Mouse (Mus musculus) neural tube, embryonic 13.5 days (tissue): ENCODE results near the gene Bckdk. TPM values are rescaled to one million over a fixed set of nuclear protein-coding genes. Genes with fewer than 3 reads are reported as not detected.
A peak's percentile ranks its signal among the peaks of the same experiment; 100 is the strongest.

Source experiments
- ATAC-seq: fragments of 200-750 bp; cut with Nextera tagmentation; 2 replicates; pipeline ENCODE4 v1.8.0; 2017; ENCODE audit warnings: low read depth, mild to moderate bottlenecking, moderate TSS enrichment, moderate library complexity
- H3K27ac ChIP-seq: fragments of 300-500 bp; sonication (generic); replicated peaks from 2 replicates; pipeline ENCODE4 v1.5.1; 2015; ENCODE audit warnings: moderate library complexity, mild to moderate bottlenecking, inconsistent platforms
- H3K27me3 ChIP-seq: fragments of 300-500 bp; sonication (generic); 2 replicates; pipeline ENCODE4 v1.6.1; 2015; ENCODE audit warnings: mild to moderate bottlenecking, inconsistent platforms
- H3K36me3 ChIP-seq: fragments of 300-500 bp; sonication (generic); 2 replicates; pipeline ENCODE4 v1.6.1; 2015; ENCODE audit warnings: mild to moderate bottlenecking, inconsistent platforms
- H3K4me1 ChIP-seq: fragments of 300-500 bp; sonication (generic); replicated peaks from 2 replicates; pipeline ENCODE4 v1.6.1; 2015; ENCODE audit warnings: inconsistent platforms
- H3K4me2 ChIP-seq: fragments of 300-500 bp; sonication (generic); 2 replicates; pipeline ENCODE4 v1.6.1; 2015; ENCODE audit warnings: inconsistent platforms, mild to moderate bottlenecking, moderate library complexity
- H3K4me3 ChIP-seq: fragments of 300-500 bp; sonication (generic); 2 replicates; pipeline ENCODE4 v1.5.1; 2015; ENCODE audit warnings: mild to moderate bottlenecking, inconsistent platforms
- H3K9ac ChIP-seq: fragments of 300-500 bp; sonication (generic); 2 replicates; pipeline ENCODE4 v1.6.1; 2015; ENCODE audit warnings: moderate library complexity, mild to moderate bottlenecking, inconsistent platforms
- H3K9me3 ChIP-seq: fragments of 300-500 bp; sonication (generic); 2 replicates; pipeline ENCODE4 v1.6.1; 2016; ENCODE audit warnings: inconsistent platforms
- WGBS: fragments of 180-500 bp; shearing (Covaris S2); methylation state at CpG from one replicate; pipeline ENCODE4 v1.1.7; 2015; 5-methylcytosine and 5-hydroxymethylcytosine counted together
- polyA plus RNA-seq: library from polyadenylated mRNA; unstranded; fragments of >200 nt; fragmentation: Nextera tagmentation; extraction: Ambion mirVana; gene quantifications from 2 replicates; pipeline ENCODE4 v1.2.1, GENCODE M21; 2015

The Bckdk gene
- polyA plus RNA-seq, 1 experiment from 2014 or later: 64.4 TPM

DNA sequence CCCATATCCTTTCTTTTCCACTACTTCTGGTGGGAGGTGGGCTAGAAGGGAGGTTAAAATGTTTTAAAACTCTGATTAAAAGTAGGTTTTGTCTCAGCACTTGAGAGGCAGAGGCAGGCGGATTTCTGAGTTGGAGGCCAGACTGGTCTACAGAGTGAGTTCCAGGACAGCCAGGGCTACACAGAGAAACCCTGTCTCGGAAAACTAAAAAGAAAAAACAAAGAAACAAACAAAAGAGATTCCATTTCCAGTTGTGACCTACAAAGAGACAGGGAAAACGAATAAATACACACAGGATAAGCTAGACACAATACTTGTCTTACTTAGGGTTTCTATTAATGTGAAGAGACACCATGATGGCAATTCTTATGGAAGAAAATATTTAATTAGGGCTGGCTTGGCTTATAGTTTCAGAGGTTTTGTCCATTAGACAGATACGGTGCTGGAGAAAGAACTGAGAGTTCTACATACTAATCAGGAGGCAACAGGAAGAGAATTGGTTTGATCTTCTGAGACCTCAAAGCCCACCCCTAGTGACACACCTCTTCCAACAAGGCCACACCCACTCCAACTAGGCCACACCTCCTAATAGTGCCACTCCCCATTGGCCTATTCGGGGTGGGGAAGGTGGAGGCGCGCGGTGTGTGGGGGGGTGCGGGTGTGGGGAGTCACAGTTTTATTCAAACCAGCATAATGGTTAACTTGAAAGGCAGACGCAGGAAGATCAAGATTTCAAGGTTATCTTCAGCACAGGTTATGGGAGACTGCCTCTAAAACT, 5.5 kb upstream of the Bckdk start:
- peaks cover 11% of the 10 kb centered on the region for H3K4me1 ChIP-seq
- H3K4me3 ChIP-seq: no peak overlapping the region
- H3K9me3 ChIP-seq: no peaks in the 10 kb centered on the region
- H3K36me3 ChIP-seq: peaks cover 3% of the 10 kb centered on the region; the same call in 1 of the 2 replicates
- H3K4me2 ChIP-seq: no peak overlapping the region
- H3K27ac ChIP-seq: no peak overlapping the region
- H3K27me3 ChIP-seq: no peaks in the 10 kb centered on the region
- WGBS: 39% methylated on average over 10 of the region's 10 CpGs
- ATAC-seq: no peak
- no peak overlapping the region for H3K9ac ChIP-seq

DNA sequence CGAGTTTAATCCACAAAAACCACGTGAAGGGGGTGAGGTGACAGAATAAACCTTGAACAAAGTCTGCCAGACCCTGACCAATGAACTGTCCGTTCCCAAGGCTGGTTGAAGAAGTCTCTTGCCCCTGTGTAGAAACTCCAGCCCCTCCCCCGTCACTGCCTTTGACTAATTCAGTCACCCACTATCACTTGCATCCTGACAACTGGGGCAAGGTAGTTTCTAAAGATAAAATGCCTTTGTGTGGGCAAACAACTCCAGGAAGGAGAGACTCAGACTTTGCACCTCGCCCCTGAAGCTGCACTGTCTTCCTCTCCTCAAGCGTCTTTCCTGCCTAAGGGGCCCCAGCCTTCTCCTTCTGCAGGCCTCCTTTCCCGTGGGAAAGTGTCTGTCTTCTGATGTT, 3.9 kb upstream of the Bckdk start:
- H3K4me1 ChIP-seq: peaks cover 11% of the 10 kb centered on the region
- H3K36me3 ChIP-seq: no peaks in the 10 kb centered on the region
- H3K9ac ChIP-seq: no peak overlapping the region
- no peaks in the 10 kb centered on the region for H3K9me3 ChIP-seq
- ATAC-seq: no peak
- no peak overlapping the region for H3K27ac ChIP-seq
- 49% methylated on average over 7 of the region's 7 CpGs for WGBS
- H3K4me3 ChIP-seq: no peak overlapping the region
- no peak overlapping the region for H3K4me2 ChIP-seq
- H3K27me3 ChIP-seq: no peaks in the 10 kb centered on the region

DNA sequence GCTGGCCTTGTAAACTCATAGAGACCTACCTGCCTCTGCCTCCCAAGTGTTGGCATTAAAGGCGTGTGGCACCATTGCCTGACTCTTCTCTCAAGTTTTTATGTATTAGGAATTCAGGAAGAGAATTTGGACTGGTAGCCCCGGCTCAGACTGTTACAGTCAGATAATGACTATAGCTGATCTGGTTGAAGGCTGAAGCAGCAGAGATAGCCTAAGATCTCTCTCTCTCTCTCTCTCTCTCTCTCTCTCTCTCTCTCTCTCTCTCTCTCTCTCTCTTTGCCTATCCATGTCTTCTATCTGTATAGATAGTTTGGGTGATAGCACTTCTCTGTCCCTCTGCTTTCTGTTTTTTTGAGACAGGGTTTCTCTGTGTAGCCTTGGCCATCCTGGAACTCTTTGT, 2.1 kb upstream of the Bckdk start:
- H3K36me3 ChIP-seq: peaks cover 15% of the 10 kb centered on the region
- no peak overlapping the region for H3K27ac ChIP-seq
- 79% methylated on average over 2 of the region's 2 CpGs for WGBS
- no peak overlapping the region for H3K4me3 ChIP-seq
- no peaks in the 10 kb centered on the region for H3K27me3 ChIP-seq
- H3K9me3 ChIP-seq: no peaks in the 10 kb centered on the region
- H3K4me1 ChIP-seq: peaks cover 15% of the 10 kb centered on the region
- H3K4me2 ChIP-seq: no peak overlapping the region
- no peak for ATAC-seq
- no peak overlapping the region for H3K9ac ChIP-seq

DNA sequence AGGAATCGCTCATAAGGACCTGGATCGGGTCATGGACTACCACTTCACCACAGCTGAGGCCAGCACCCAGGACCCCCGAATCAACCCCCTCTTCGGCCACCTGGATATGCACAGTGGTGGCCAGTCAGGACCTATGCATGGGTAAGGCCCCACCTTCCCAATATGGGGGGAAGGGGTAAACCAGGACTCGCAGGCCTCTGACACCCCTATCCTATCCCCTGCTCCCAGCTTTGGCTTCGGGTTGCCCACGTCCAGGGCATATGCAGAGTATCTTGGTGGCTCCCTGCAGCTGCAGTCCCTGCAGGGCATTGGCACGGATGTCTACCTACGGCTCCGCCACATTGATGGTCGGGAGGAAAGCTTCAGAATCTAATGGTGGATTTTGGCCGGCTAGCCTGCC, 4.1 kb downstream of the Bckdk start:
- H3K27ac ChIP-seq: no peak overlapping the region
- no peaks in the 10 kb centered on the region for H3K27me3 ChIP-seq
- H3K4me3 ChIP-seq: no peak overlapping the region
- peaks cover 44% of the 10 kb centered on the region for H3K36me3 ChIP-seq
- H3K9ac ChIP-seq: no peak overlapping the region
- H3K9me3 ChIP-seq: no peaks in the 10 kb centered on the region
- WGBS: 91% methylated on average over 12 of the region's 12 CpGs
- ATAC-seq: no peak
- peaks cover 24% of the 10 kb centered on the region for H3K4me1 ChIP-seq
- H3K4me2 ChIP-seq: no peak overlapping the region

DNA sequence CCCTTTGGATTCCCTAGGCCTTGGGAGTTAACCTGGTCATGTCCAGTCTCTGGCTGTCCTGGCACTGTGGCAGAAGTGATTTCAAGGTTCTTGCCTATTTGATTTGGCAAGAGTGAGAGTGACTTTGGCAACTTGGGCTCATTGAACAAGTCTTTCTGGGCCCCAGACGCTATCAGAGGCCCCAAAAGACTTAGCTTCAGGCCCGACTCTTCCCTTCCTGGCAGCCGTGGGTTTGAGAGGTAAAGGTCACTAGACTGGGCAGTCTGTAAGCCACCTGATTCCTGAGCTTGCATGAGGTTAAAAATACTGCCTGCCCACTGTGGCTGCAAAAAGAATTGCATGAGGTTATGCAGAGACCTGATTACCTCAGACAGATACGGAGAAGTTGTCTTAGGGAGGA, 4.8 kb downstream of the Bckdk start:
- Histone ChIP-seq H3K4me1 (peaks cover 30% of the 10 kb centered on the region), H3K36me3 (peaks cover 44% of the 10 kb centered on the region), H3K4me2 (no peak overlapping the region), H3K4me3 (no peak overlapping the region), H3K9ac (no peak overlapping the region), H3K27me3 (no peaks in the 10 kb centered on the region), H3K27ac (no peak overlapping the region), H3K9me3 (no peaks in the 10 kb centered on the region)
- 94% methylated on average over 4 of the region's 4 CpGs for WGBS
- no peak for ATAC-seq

DNA sequence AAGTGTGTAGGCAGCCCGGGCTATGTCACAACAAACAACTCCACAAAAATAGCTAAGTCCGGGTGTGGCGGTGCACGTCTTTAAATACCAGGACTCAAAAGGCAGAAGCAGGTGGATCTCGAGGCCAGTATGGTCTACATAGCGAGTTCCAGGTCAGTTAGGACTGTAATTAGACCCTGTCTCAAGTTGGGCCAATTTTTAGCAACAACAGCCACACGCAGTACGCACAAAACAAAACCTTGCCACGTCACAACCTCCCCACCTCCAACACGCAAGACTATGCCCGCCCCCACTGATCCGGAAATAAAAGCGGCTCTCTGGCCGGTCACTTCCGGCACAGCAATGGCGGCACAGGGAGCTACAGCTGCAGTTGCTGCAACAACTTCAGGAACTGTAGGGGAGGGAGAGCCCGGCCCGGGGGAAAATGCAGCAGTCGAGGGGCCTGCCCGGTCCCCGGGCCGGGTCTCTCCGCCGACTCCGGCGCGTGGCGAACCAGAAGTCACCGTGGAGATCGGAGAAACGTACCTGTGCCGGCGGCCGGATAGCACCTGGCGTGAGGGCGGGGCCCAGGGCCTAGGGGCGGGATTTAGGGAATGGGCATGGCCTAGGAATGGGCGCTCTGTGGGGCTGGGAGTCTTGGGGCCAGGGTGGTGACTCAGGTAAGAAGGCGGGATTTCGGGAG, 8.4 kb downstream of the Bckdk start, which contains the start of gene Kat8:
Gene Kat8, plus strand, starts transcription at position 327 of the 682 bp plus-strand sequence.
- H3K27me3 ChIP-seq: no peaks in the 10 kb centered on the region
- peaks cover 15% of the 10 kb centered on the region for H3K4me1 ChIP-seq
- H3K36me3 ChIP-seq: peaks cover 47% of the 10 kb centered on the region
- H3K4me3 ChIP-seq: peak within 1 kb of the TSS; percentile 91
- 1% methylated on average over 40 of the region's 40 CpGs for WGBS
- H3K4me2 ChIP-seq: peak within 1 kb of the TSS; percentile 69
- H3K9me3 ChIP-seq: no peaks in the 10 kb centered on the region
- peak; percentile 94 for ATAC-seq
- H3K9ac ChIP-seq: peak within 1 kb of the TSS; percentile 86
- H3K27ac ChIP-seq: peak within 1 kb of the TSS; percentile 86

DNA sequence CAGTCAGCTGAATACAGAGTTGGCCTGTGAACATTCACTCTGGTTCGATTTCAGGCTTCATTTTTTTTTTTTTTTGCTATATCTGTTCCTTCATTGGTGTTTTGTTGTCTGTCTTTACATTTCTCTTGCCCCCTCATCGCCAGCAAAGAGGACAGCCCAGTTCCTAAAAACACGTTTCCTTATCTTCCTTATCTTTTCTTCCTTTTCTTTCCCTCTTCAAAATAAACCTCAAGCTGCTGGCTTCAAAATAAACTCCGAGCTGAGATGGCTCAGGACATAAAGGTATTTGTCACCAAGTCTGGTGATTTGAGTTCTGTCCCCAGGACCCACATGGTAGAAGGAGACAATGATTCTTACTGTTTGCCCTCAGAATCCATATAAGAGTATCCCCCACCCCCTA, 9.1 kb downstream of the Bckdk start:
- Histone ChIP-seq H3K9ac (peak overlapping the region; percentile 86), H3K4me2 (peak overlapping the region; percentile 69), H3K4me1 (peaks cover 15% of the 10 kb centered on the region), H3K27me3 (no peaks in the 10 kb centered on the region), H3K36me3 (peaks cover 47% of the 10 kb centered on the region), H3K9me3 (no peaks in the 10 kb centered on the region), H3K27ac (peak overlapping the region; percentile 81), H3K4me3 (peak overlapping the region; percentile 91)
- WGBS: 22% methylated on average over 4 of the region's 4 CpGs
- ATAC-seq: no peak

DNA sequence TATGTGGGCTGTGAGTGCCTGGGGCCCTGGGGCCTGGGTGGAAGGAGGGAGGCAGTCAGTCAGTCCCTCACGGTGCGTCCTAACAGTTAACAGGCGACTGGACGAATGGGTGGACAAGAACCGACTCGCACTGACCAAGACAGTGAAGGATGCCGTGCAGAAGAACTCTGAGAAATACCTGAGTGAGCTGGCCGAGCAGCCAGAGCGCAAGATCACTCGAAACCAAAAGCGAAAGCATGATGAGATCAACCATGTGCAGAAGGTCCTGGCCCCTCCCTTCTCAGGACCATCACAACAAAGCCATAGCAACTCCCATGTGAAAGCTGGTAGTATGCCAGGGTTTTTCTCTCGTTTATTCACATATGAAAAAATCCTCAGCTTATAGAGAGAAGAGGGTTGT, 11.4 kb downstream of the Bckdk start:
- Histone ChIP-seq H3K4me3 (no peak overlapping the region), H3K4me1 (peaks cover 15% of the 10 kb centered on the region), H3K9me3 (no peaks in the 10 kb centered on the region), H3K4me2 (no peak overlapping the region), H3K27ac (no peak overlapping the region), H3K9ac (no peak overlapping the region), H3K36me3 (peaks cover 46% of the 10 kb centered on the region), H3K27me3 (no peaks in the 10 kb centered on the region)
- ATAC-seq: no peak
- WGBS: 94% methylated on average over 12 of the region's 12 CpGs

DNA sequence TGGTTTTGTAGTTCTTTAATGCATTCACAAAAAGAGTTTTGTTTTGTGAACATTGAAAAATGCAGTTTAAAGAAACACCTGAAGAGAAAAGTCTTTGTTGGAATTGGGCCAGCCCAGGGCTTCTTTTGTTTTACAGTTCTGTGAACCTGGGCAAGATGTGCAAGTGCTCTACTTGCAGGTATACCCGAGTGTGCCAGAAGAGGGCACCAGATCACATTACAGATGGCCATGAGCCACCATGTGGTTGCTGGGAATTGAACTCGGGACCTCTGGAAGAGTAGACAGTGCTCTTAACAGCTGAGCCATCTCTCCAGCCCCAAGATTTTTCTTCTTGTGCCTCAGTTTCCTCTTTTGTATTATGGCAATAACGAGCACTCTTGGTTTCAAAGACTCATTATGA, 14.3 kb downstream of the Bckdk start:
- H3K36me3 ChIP-seq: peaks cover 74% of the 10 kb centered on the region
- no peak overlapping the region for H3K27ac ChIP-seq
- H3K4me2 ChIP-seq: no peak overlapping the region
- H3K4me1 ChIP-seq: peaks cover 3% of the 10 kb centered on the region
- H3K9me3 ChIP-seq: no peaks in the 10 kb centered on the region
- no peak for ATAC-seq
- H3K9ac ChIP-seq: no peak overlapping the region
- H3K4me3 ChIP-seq: no peak overlapping the region
- no peaks in the 10 kb centered on the region for H3K27me3 ChIP-seq
- 58% methylated on average over 3 of the region's 3 CpGs for WGBS

DNA sequence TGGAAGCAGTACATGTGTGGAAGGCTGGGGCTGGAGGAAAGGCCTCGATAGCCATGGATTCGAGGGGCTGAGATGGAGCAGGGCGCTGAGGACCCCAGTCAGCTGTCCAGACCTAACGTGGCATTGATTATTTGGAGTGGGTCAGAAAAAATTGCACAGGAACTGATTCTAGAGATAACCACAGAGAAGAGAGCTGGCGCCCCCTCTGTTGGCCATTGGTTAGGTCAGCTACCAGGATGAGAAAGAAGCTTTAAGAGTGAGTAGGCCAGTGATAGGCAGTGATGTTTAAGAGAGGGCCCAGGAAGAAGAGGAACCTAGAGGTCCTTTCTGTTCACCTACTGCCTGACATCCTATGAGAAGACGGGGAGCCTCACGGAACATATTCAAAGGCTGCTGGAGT, 15.4 kb downstream of the Bckdk start:
- ATAC-seq: no peak
- H3K4me3 ChIP-seq: no peak overlapping the region
- no peak overlapping the region for H3K9ac ChIP-seq
- no peaks in the 10 kb centered on the region for H3K4me1 ChIP-seq
- WGBS: 83% methylated on average over 7 of the region's 7 CpGs
- no peak overlapping the region for H3K4me2 ChIP-seq
- H3K27me3 ChIP-seq: no peaks in the 10 kb centered on the region
- no peak overlapping the region for H3K27ac ChIP-seq
- peaks cover 84% of the 10 kb centered on the region for H3K36me3 ChIP-seq
- no peaks in the 10 kb centered on the region for H3K9me3 ChIP-seq

DNA sequence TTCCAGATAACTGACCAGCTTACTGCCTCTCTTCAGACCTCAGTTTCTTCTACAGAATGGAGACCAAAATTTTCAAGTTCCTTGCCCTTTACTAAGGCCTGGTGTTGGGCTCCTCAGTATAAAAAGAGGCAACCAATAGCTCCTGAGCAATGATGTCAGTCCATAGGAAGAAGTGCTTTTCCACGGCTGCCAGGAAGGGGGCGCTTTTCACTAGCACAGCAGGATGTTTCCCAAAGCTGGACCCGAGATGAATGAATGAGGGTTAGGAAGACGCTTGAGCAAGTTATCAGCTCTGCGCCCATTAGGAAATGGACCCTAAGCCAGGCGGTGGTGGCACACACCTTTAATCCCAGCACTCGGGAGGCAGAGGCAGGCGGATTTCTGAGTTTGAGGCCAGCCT, 17.6 kb downstream of the Bckdk start:
- no peaks in the 10 kb centered on the region for H3K4me1 ChIP-seq
- no peak overlapping the region for H3K27ac ChIP-seq
- H3K9ac ChIP-seq: no peak overlapping the region
- H3K36me3 ChIP-seq: peaks cover 90% of the 10 kb centered on the region
- no peaks in the 10 kb centered on the region for H3K9me3 ChIP-seq
- no peak for ATAC-seq
- H3K4me2 ChIP-seq: no peak overlapping the region
- no peaks in the 10 kb centered on the region for H3K27me3 ChIP-seq
- H3K4me3 ChIP-seq: no peak overlapping the region
- WGBS: 74% methylated on average over 8 of the region's 8 CpGs

DNA sequence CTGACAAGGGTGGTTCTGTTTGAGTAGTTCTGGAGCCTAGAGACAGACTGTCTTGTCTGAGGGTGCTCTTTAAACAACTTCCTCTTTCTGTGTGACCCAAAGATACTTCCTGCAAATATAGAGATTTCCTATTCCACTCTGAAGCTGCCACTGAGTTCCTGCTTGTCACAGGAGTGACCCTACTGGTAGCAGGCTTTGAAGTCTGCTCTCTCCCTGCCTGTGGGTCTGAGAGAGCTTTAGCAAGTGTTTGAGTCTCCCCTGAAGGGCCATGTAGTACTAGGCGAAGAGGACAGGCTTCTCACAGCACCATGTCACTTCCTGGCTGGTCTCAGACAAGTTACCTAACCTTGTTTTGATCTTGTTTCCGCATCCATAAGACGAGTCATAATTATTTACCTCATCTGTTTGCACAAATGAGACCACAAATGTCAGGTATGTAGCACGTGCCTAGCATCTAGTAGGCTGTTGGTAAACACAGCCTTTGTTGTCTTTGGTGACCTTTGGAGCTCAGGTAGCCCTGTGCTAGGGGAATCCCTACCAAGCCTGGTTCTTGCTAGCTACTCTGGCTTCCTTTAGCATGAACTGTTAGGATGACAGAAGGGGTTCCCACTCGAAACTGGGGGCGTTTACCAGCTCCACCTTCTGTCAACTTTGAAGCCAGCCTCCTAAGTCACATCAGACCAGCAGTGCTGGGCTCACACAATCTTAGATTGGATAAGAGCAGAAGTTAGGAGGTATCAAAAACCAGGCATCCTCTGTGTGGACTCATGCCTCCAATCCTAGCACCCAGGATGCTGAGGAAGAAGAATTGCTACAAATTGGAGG, 18.8 kb downstream of the Bckdk start:
- Histone ChIP-seq H3K27me3 (peaks cover 1% of the 10 kb centered on the region; the same call in 1 of the 2 replicates), H3K36me3 (peaks cover 89% of the 10 kb centered on the region), H3K9ac (no peak overlapping the region), H3K4me3 (no peak overlapping the region), H3K27ac (no peak overlapping the region), H3K4me2 (no peak overlapping the region), H3K4me1 (no peaks in the 10 kb centered on the region), H3K9me3 (no peaks in the 10 kb centered on the region)
- WGBS: 83% methylated on average over 6 of the region's 6 CpGs
- no peak for ATAC-seq
